Mouse (Mus musculus): ENCODE measurements around the gene Hoxd3.
A peak's percentile ranks its signal among the peaks of the same experiment; 100 is the strongest.

The Hoxd3 gene

DNA sequence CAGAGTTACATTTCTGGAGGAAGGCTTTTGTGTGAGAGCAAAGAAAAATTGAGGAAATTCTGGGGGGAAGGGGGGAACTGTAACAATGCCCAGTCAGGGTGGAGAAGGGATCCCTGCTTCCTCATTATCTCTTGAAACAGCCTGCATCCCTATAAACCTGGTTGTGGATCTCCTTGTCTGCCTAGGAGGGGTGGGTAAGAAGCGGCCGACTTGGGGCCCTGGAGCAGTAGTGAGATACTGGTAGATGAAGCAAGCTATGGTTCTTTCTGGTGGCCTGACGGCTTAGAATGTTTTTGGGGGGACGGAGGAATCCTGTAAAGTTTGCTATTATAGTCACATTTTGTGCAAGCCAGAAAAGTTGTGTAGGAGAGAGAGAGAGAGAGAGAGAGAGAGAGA, 18.3 kb upstream of the Hoxd3 start:
- no peak for DNase-seq

DNA sequence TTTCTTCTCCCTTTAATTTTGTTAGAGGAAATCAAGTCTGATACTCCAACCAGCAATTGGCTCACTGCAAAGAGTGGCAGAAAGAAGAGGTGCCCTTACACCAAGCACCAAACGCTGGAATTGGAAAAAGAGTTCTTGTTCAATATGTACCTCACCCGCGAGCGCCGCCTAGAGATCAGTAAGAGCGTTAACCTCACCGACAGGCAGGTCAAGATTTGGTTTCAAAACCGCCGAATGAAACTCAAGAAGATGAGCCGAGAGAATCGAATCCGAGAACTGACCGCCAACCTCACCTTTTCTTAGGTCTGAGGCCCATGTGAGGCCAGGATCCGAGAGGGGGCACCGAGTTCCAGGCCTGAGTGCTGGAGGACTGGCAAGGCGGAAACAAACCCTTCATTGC, 17.7 kb upstream of the Hoxd3 start:
- DNase-seq: no peak

DNA sequence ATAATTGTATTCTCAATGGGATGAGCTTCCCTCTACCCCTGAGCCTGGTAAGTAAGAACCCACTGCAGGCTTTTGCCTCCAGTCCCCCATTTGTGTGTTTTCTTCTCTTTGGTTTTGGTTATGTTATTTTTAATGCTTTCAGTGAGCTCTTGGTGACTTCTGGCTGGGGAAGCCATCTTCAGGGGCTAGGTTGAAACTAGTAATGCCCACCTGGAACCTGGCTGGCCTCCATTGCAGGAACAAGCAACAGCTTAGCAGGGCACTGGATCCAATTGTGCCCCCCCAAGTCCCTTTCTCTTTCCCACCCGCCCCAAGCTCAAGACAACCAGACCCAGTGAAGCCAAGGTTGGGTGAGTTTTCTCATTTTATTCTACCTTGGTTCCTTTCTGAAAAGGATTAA, 16.3 kb upstream of the Hoxd3 start:
- DNase-seq: no peak

DNA sequence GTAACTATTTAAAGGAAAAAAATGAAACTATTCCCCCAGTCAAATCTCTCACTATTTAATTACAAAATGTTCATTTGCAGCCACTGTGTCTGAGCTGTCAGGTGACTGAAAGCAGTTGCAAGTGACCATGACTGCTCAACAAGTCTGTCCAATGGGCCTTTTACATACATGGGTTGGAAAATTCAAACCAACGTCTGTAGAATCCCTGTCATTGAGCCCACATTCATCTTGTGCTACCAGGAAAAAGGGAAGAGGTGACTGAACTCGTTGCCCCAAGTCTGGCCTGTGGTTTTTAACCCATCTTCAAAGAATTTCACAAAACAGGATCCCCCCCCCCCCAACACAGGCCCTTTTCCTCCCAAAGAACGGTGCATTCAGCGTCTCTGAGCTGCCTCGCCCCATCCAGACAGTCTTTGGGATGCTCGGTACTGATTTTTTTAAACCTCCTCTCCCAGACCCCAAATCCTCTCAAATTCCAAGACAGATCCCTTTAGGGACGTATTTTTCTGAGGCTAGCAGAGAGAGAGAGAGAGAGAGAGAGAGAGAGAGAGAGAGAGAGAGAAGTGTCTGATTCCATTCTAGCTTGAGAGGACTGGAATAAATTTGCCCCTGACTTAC, 15.8 kb upstream of the Hoxd3 start:
- DNase-seq: no peak

DNA sequence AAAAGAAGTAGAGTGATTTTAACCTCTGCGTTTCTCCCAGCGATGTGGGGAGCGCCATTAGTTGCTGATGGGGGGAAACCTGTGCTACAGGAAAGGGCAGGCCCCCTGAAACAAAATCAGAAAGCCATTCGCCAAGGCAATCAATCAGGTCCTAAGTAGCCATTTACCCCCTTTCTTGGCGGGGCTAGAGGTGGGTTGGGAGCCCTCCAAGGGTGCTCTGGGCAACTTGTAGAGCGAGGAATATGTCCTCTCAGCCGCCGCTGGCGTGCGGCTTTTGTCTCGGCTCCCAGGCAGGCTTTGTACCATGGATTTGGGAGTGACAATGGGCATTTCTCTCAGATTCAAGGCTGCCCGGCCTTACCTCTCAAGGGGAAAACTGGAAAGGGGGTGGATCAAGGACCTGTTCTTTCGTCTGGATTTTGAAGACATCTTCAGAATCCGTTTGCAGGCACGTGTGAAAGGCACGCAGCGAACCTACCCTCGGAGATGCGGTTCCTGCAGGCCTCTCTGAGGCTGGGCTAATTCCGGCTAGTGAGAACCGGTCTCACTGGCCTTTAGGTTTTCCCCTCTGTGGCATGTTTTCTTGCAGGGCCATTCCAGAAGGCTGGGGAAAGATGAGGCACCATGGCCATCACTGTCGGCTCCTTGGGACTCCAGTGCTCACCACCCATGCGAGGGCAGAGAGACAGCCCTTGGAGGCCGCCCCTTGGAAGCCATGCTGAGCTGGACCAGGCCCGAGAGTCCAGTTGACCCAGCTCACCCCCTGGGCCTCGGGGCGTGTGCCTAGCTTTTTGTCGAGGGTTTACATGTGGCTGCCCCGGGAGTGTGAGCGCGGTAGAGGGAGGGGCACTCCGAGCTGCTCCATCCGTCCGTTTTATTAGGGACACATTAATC, 15.0 kb upstream of the Hoxd3 start:
- DNase-seq: no peak

DNA sequence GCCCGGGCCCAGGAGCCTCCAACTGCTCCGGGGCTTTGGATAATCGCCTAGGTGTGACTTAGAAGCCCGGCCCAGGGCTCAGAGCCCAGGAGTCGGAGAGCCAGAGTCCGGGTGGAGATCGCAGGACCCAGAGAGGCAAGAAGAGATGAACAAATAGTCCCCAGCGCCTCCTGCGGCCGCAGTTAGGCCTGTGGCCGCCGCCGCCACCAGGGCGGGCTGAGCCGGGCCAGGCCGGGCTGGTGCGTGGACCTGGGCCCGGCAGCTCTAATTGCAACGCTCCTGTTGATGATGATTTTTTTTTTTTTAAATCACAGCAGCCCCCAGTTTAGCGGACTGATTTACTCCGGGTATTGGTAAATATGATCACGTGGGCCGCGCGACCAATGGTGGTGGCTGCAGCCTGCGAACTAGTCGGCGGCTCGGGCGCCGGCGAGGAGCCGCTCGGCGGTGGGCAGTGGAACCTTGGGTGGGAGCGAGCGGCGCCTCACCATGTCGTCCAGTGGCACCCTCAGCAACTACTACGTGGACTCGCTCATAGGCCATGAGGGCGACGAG, 14.1 kb upstream of the Hoxd3 start, which contains the start of gene Hoxd9:
Hoxd9 (plus strand) TSS at position 161 of the 555 bp plus-strand sequence.
- DNase-seq: no peak

DNA sequence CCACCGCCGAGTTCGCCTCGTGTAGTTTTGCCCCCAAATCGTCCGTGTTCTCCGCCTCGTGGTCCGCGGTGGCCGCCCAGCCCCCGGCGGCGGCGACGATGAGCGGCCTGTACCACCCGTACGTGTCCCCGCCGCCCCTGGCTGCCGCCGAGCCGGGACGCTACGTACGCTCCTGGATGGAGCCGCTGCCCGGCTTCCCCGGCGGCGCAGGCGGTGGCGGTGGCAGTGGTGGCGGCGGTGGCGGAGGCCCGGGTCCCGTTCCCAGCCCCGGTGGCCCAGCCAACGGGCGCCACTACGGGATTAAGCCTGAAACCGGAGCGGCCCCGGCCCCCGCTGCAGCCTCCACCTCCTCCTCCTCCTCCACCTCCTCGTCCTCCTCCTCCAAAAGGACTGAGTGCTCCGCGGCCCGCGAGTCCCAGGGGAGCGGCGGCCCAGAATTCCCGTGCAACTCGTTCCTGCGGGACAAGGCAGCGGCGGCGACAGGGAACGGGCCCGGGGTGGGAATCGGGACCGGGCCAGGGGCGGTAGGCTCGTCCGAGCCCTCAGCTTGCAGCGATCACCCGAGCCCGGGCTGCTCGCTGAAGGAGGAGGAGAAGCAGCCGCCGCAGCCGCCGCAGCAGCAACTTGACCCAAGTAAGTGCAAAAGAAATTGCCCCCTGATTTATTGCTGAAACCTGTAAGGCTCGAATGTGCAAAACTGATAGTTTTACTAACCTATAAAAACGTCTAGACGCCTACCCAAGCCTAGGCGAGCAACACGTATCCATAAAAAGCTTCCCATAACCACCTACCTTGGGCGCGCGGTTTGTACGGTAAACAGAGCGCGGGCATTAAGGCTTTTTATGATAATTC, 13.3 kb upstream of the Hoxd3 start:
- DNase-seq: no peak

DNA sequence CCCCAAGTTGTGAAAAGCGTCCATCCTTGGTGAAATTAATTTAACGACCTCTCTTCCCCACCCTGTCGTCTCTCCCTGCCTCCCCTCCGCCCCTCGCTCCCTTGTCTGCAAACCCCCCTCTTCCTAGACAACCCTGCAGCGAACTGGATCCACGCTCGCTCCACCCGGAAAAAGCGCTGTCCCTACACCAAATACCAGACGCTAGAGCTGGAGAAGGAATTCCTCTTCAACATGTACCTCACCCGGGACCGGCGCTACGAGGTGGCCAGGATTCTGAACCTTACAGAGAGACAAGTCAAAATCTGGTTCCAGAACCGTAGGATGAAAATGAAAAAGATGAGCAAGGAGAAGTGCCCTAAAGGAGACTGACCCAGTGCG, 12.7 kb upstream of the Hoxd3 start:
- DNase-seq: no peak

DNA sequence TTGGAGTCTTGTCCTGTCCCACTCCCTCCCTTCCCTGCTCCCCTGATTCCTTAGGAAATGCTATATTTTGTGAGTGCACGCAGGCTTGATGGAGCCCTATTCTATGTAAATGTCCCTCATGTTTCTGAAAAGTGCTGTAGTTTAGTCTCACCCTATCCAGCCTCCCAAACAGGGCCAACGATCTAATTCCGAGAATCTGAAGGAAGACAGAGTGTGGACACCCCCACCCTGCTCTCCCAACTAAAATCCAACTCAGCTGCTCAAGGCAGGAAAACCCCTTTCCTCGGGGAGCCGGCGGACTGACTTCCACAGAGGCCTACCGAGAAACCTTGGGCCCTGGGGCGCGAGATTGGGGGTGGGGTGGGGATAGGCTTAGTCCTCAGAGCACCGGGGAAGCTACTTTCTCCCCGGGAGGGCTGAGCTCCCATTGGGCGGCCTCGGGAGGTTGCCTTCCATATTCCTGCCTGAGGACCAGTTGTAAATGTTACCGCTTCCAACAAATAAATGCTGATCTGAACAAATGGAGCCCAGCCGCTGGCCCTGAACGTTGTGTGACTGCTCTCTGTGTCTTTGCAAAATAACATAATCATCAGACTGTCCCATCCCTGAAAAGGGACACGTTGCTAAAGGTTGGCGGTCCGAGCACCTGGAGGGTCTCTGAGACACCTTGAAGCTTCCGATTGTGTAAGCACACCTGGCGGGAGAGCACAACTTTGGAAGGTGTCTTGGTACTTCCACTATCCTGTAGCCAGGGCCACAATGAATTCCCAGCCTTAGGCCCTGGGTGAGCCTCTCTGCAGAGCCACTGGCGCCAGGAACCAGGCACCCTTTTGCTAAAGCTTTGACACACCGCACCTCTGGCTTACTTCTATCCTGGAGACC, 11.8 kb upstream of the Hoxd3 start:
- DNase-seq: no peak

DNA sequence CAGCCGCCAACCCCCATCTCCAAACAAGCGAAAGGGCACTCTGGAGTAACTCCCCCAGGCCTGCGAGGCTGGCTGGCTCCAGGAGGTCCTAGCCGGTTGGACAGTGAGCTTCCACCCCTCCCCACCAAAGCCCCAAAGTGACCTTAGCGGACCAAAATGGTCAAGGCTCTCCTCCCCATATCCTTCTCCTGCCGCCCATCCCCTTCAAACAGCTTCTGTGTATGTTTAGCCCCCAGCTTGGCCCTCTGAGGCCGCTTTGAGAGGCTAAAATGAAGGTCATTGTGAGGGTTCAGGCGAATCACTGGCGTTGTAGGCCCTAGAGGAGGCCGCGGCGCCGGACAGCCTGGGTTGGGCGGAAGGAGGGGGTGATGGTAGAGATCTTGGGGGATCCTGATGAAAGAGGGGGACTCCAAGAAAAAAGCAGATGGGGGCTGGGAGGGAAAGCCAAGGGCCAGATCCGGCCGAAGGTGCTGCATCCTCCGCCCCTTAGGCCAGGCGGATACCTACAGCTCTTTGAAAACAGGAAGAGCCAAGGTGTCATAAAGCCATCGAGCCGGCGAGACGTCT, 11.1 kb upstream of the Hoxd3 start:
- no peak for DNase-seq

DNA sequence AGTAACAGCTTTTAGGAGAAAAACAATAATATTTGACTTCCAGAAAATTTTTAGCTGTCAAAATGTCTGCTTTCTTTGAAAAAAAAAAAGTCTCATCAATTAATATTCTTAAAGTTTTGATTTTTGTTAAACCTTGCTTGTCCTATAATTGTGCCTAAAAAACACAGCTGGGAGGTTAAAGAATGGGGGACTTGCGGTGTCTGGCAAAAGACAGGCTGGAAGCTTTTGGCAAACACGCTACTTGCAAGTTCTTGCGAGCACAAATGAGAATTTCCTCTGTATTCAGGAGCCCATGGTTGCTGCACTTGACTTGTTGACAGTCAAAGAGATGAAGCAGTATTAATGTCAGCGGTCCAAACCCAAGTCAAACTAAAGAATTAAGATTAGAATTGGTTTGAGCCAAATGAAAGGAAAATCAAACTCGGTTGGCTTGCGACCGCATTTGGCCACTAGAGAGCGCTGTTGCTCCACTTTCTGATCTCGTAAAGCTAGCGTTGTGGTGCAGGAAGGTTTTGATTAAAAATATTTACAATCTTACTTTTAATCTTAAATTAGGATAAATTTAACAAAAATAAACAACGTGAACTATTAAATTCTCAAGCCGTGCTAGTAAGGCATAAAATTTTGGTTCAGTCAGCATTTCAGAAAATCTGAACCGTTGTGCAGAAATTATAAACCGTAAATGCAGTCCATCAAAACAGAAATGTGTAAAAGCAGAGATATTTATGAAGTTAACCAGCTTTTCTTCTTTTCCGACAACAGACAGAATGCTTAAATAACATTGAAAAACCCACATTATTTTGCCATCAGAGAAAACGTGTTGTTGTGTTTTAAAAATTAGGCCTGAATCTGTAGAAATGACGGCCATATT, 9.5 kb upstream of the Hoxd3 start:
- peak; percentile 66 for DNase-seq

DNA sequence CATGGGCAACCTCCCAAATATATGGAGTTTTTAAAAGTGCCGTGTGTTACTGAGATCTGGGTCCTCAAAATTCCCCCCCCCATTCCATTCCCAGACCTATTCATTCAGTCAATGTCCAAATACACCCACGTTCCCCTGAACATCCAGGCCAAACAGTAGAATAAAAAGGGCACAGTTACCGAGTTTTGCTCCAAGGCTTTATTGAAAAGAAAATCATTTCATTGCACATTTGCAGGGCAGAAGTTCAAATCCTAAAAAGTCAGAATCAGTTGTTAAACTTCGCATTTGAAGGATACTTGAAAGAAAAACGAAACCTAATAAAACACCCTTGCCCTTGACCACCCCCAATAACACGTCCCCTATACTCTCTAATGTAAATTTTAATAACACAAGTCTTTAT, 8.9 kb upstream of the Hoxd3 start:
- no peak for DNase-seq

DNA sequence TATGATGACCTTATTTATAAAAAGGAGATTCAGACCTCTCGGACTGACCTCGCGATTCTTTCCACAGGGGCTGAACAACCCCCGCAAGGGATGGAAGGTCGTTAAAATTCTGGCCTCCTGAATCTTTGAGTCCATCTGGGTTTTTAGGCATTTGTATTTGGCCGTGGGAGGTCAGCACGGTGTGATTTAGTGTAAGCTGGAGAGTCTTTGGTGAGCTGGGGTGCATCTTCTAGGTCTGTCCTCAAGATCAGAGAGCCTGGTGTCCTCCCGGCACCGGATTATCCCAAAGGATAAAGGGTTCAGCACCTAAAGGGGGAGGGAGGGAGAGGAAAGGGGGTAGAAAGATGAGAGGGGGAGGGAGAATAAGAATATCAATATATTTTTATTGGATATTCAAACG, 8.4 kb upstream of the Hoxd3 start:
- no peak for DNase-seq

DNA sequence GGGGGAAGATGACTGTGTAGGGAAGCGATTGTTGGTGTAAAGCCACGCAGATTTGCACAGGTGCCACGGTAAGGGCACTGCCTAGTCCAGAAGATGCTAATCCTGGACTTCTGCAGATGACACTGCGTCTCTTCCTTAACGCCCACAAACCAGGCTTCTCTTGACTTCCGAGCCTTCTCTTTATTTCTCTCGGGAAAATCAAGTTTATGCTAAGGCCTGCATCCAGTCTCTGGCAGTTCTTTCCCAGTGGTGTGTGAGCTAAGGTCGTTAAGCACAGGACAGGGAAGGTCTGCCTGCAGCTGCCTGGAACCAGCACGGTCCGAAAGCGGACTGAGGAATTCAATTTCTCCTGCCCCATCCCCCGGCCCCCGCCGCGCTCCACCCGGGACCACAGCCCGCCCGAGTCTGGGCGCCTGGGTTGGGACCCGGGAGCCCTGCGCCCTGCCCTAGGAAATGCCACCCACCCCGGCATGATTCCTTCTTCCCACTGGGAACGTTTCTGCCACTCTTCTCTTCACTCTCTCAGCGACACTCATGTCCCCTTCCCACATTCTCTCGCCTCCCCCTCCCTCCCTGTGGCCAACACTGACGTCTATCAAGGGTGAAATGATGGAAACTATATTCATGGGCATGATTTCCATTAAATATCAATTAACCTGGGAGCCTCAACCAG, 7.9 kb upstream of the Hoxd3 start:
- no peak for DNase-seq

DNA sequence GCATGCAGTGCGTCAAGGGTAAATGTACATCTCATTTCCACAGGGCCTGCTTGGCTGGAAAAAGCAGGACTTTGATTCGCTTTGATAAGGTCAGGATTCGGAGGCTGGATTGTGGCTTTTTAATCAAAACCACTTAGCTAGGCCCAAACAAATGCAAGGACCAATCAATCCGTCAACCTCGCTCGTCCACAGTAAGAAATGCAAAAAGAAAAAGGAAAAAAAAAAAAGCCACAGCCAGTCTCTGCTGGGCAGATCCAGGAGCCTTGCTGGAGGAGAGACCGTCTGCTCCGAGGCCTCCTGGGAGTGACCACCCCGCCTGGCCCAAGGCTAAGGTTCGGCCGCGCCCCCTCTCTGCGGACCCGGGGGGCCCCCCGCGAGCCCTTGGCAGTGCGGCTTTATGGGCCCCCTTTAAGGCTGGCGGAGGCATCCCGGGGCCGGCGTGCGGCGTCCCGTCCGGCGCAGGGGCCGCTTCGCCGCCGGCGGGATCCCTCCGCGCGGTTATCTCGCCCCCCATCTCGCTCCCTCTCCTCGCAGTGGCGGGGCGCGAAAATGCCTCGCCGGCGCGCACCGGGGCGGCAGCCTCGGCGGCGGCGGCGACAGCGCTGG, 7.2 kb upstream of the Hoxd3 start, which contains the start of gene Hoxd8:
Hoxd8 (plus strand) TSS at position 223 of the 606 bp plus-strand sequence.
- peak; percentile 44 for DNase-seq

DNA sequence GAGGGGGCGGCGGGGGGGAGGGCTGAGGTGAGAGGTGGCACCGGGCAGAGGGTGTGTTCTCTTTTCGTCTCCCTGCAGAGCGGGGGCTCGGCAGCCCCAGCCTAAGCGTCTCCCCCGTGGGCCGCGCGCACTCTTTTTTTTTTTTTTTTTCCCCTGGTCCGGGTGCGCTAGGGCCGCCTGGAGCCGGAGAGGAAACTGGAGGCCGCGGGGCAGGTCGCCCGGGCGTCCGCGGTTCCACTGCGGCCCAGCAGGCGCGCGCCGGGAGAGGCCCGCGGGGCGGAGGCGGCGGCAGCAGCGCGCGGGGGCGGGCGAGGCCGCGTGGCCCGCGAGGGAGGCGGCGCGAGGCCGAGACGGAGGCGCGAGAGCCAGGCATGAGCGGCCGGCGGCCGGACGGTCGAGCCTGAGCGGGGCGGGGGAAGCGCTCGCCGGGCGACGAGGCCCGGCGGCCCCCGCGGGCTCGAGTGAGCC, 6.7 kb upstream of the Hoxd3 start:
- no peak for DNase-seq

DNA sequence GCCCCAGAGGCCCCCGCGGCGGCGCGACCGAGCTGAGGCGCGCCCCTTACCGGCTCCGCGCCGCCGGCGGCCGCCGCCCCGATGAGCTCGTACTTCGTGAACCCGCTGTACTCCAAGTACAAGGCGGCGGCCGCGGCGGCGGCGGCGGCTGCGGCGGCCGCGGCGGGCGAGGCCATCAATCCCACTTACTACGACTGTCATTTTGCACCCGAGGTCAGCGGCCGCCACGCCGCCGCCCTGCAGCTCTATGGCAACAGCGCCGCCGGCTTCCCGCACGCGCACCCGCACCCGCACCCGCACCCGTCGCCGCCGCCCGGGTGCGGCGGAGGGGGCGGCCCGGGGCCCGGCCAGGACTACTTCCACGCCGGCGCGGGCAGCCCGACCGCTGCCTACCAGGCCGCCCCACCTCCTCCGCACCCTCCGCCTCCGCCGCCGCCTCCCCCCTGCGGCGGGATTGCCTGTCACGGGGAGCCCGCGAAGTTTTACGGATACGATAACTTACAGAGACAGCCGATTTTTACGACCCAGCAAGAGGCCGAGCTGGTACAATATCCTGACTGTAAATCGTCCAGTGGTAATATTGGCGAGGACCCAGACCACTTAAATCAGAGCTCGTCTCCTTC, 6.1 kb upstream of the Hoxd3 start:
- no peak for DNase-seq

DNA sequence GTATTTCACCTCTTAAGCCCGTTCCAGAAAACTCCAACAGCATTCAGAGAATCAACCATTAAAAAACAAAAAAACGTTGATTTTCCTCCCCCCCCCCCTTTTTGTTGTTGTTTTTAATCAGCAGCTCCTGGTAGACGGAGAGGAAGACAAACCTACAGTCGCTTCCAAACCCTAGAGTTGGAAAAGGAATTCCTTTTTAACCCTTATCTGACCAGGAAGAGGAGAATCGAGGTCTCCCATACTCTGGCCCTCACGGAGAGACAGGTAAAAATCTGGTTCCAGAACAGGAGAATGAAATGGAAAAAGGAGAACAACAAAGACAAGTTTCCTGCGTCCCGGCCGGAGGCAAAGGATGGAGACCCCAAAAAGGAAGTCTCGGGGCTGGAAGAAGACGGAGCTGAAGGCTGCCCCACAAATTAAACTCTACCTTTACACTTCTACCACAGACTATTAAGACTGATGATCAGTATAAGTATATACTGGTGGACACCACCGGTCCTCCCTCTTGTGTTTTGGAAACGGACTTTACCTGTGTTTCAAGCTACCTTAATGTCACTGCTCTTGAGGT, 5.2 kb upstream of the Hoxd3 start:
- DNase-seq: no peak

DNA sequence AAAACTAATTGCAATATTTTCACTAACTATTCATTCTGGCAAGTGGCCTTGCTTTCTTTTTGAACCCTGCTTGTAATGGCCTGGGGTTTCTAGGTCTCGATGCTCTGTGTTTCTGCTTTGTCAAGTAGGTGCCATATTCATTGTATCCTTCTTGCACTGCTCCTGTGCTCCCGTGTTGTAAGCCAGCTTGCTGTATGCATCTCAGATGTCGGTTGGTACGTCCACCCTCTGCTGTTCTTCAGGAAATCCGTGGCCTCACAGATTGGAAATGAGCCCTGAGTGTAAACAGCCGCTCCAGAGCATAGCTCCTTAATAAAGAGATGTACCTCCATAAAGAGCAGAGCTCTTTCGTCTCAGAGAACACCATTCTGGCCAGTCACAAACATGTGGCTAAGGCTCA, 4.1 kb upstream of the Hoxd3 start:
- DNase-seq: no peak

Measured in thymus, postnatal 14 days (tissue).